Mouse (Mus musculus) megakaryocyte-erythroid progenitor cell, adult 5 weeks (primary cell): Measurements from ENCODE around the gene Gm21293. TPM values are rescaled to one million over a fixed set of nuclear protein-coding genes. Genes with fewer than 3 reads are reported as not detected.

ENCODE experiments used
- polyA plus RNA-seq: library from polyadenylated mRNA; stranded (reverse); fragments of >175 nt; gene quantifications from 2 replicates; pipeline ENCODE4 v1.2.3, GENCODE M21; 2012

Gene Gm21293
- polyA plus RNA-seq: not detected in 2 replicates

GRCm38 (mm10) chr10:104142687-104143086, at the start of gene Gm21293:
Gm21293 (plus strand) TSS chr10:104142987.

GRCm38 (mm10) chr10:104151197-104151596, 8.4 kb downstream of the Gm21293 start, which contains the start of gene Gm6763:
Gm6763 (plus strand) TSS chr10:104151497.

GRCm38 (mm10) chr10:104159706-104160105, 16.9 kb downstream of the Gm21293 start, which contains the start of gene Gm8764:
Gm8764 (plus strand) TSS chr10:104160006.

GRCm38 (mm10) chr10:104168215-104168614, 25.4 kb downstream of the Gm21293 start, which contains the start of gene Gm21304:
Gm21304 (plus strand) TSS chr10:104168515.

GRCm38 (mm10) chr10:104176724-104177123, 33.9 kb downstream of the Gm21293 start, which contains the start of gene Gm21312:
Gm21312 (plus strand) TSS chr10:104177024.

GRCm38 (mm10) chr10:104185233-104185632, 42.4 kb downstream of the Gm21293 start, which contains the start of gene Gm20765:
Gm20765 (plus strand) TSS chr10:104185533.

GRCm38 (mm10) chr10:104193742-104194141, 51.0 kb downstream of the Gm21293 start, which contains the start of gene Gm4340:
Gm4340 (plus strand) TSS chr10:104194042.

Other genes with a start within 250 kb of the Gm21293 start
- not detected in 2 replicates for gene Gm6763, start 8.5 kb downstream of the Gm21293 start, polyA plus RNA-seq
- gene Gm8764, start 17.0 kb downstream of the Gm21293 start, polyA plus RNA-seq: not detected in 2 replicates
- gene Gm21304, start 25.5 kb downstream of the Gm21293 start, polyA plus RNA-seq: not detected in 2 replicates
- not detected in 2 replicates for gene Gm21312, start 34.0 kb downstream of the Gm21293 start, polyA plus RNA-seq
- gene Gm20765, start 42.5 kb downstream of the Gm21293 start, polyA plus RNA-seq: not detected in 2 replicates
- not detected in 2 replicates for gene Gm4340, start 51.1 kb downstream of the Gm21293 start, polyA plus RNA-seq